Mouse (Mus musculus): ENCODE measurements at regions not wholly inside any gene's neighbourhood (a gene's known extent, or its start where the extent isn't known, plus 50 kb on each side); places are given as distances from the start of the nearest gene placed in this dataset.

DNA sequence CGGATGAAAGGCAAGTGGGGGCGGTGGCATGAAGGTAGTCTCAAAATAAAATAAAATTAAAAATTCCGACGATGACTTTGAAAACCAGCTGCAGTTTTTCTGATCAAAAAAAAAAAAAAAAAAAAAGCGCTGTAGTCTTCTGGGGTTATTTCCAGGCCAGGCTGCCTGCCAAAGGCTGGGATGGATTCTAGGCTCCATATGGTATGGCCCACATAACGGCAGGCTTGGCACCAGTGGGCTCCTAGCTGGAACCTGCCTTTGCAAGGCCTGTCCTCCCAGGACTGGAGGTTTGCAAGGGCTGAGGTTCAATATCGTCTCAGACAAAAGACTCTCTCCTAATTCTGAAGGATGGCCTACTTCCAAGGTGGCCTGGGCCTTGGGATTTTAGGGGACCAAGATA, 280.6 kb upstream of the Tbx3 start:
- DNase-seq (ENCODE audit: low read depth, low spot score), result no peak

DNA sequence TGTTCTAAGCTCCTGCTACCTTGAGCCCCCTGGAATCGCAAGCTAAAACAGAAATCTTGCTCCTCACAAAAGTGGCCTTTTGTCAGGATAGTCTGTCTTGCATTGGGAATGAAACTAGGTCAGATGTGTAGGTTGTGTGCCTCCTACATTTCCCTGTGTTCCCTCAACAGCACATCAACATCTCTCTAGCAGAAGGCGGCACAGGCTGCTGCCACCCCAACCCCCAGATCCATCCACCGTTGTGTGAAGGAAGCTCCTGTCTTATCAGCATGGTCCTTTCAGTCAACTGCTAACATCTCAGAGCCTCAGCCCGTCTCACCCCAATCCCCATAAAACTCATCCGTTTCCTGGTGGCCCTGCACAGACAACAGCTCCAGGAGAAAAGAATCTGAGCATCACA, 272.0 kb upstream of the Tbx3 start:
- DNase-seq (ENCODE audit: low read depth, low spot score), result no peak

DNA sequence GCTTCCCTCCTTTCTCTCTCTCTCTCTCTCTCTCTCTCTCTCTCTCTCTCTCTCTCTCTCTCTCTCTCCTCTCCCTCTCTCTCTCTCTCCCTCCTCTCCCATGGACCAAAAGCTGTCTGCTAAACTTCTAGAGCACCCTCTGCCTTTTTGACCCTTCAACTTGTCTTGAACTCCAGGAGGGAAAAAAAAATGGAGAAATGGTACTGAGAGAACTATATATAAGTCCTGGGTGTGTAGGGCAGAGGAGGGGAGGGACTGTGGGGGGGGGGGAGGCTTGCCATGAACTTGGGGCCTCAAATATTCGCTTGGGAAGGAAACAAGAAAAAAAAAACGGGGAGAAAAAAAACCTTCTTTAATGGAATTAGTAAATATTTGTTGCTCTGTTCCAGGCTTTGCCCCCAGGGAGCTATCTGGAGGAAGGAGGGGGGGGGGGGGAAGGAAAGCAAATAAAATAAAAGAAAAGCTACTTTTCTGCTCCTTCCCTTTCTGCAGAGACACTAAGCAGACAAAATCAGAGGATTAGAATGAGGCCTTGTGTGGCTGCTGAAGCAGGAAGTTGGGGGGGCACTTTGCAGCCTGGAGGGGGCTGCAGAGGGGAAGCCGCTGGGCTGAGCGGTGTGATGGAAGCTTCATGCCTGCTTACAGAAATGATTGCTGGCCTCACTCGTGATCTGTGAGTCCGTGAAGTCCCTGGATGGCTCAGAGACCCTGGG, 270.1 kb upstream of the Tbx3 start:
- no peak for DNase-seq (ENCODE audit: low read depth, low spot score)

DNA sequence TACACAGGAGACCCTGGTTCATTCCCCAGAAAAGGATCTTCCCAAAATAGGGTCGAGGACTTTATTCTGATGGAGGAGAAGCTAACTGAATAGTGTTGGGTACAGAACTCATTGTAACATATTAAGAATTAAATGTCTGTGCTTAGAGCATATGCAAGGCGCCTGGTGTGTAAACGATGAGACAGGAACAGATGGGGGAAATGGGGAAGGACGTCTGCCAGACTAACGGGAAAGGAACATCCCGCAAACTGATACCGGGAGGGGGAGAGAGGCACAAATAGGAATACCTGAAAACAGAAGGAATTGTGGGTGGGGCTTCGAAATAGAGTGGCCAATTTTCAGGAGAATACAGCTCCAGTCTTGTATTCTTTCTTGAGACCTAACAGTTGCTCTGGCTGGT, 268.6 kb upstream of the Tbx3 start:
- no peak for DNase-seq (ENCODE audit: low read depth, low spot score)

DNA sequence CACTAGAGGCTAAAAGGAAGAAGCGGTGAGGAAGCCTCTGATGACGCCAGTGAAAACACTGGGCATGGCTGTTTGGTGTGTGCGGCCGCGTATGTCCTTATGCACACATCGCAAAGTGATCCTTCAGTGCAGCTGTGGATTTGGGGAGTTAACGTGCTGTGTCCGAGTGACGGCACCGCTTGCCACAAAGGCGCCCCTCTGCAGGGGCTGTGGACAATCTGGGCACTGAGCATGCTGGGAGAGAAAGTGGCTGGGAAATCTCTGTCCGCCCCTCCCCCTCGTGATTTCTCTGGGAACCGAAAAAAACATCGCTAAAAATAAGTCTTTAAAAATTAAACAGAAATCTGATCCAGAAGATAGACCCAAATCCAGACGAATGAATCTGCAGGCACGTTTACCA, 267.8 kb upstream of the Tbx3 start:
- no peak for DNase-seq (ENCODE audit: low read depth, low spot score)

DNA sequence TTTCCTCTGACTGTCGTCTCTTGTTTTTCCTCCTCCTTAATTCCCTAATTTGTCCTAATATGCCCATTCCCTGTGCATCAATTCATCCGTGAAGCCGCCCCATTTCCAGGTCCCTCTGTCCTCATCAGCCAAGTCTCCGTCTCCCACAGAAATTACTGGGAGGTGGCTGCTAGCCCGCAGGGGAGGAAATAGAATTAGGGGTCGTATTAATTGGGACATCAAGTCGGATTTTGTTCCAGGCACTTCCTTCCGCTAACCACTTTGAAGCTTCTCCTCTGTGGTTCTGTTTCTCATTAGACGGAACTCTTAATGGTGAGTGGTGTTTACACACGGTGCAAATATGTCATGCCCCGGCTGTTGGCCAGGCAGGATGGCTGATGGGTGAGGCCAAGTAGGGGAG, 259.5 kb upstream of the Tbx3 start:
- no peak for DNase-seq (ENCODE audit: low read depth, low spot score)

DNA sequence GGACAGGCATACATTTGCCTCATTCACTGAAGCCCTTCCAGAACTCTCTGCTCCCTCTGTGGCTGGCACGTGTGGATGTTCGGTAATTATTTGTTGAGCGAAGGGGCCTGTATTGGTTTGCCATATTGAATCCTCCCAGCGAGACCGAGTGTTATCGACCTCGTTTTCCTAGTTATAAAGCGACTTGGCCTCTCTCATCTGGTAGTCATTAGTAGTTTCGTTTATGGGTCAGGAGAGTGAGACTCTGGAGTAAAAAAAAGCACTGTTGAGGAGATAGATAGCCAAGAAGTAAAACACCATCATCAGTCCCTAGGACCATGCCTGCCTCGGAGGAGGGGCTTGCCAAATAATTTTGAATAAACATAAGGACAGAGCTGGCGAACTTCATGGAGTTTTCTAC, 254.6 kb upstream of the Tbx3 start:
- DNase-seq (ENCODE audit: low read depth, low spot score), result no peak

DNA sequence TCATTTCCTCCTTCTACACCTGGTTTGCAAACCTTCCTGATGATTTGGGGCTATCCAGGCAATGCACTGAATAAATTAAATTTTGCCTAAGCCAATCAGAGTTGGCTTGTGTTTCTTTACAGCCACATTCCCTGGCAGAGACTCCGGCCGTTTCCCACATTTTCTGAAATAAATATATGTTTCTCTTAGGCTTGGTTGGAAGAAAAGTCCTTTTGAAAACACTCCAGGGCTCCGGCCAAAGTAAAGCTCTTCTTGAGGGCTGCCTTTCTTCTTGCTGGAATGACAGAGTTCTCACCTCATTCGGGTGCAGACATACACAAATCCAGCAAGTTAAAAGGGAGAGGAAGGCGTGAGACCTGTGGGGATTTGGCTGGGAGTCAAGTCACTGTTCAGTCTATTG, 252.0 kb upstream of the Tbx3 start:
- DNase-seq (ENCODE audit: low read depth, low spot score), result no peak

DNA sequence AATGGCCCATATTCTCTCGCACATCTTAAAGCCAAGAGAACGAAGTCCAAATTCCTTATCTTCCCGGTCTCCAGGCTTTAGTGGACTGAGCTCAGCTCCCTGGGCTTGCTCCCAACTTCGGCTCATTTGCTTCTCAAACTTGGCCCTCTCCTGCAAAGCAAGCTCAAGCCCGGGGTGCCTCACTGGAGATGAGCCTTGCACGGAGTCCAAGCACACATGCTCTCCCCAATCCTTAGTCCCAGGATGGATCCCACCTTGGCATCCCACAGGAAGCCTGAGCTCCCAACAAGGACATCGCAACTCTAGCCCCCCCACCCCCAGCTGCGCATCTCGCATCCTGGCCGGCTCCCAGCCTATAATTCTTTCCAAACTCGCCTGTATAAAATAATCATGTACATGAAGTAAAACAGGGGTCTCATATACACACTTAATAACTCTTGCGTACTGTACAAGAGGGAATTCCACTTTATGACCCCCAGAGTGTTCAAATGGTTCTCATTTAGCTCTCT, 242.9 kb upstream of the Tbx3 start:
- no peak for DNase-seq (ENCODE audit: low read depth, low spot score)

DNA sequence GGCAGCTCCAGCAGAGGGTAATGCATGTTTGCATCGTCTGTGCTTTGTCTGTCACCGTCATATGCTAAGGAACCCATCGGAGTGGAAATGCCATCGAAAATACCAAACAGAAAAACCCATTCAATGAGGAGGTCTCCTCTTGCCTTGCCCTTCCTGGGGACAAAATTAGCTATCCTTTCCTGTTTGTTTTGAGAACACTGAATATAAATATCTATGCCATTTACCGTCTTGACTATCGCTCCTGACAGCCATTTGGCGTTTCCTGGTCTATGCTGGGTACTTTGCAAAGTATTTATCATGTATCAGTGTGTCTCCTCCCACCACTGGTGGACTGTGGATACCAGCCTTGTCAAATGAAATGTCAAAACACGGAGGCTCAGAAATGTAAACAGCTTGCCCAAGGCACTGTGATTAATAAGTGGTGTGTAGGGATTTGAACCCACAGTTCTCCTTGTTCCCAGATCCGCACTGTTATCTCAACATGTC, 239.2 kb upstream of the Tbx3 start:
- DNase-seq (ENCODE audit: low read depth, low spot score), result no peak

DNA sequence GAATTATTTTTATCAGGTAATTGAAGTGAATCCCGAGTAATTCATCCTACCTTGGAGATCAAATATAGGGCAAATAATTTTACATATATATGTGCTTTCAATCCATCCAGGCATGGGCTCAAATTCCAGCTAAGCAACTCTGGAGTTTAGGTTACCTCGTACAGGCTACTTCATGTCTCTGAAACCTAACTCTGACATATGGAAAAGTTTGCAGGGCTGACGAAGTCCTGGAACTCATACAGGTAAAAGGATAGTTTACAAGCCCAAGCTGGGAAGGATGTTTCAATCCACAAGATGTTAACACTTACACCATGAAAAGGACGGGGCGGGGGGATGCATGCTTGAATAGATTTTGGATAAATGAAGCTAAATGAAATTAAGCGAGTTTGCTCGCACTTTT, 235.9 kb upstream of the Tbx3 start:
- DNase-seq (ENCODE audit: low read depth, low spot score), result no peak

DNA sequence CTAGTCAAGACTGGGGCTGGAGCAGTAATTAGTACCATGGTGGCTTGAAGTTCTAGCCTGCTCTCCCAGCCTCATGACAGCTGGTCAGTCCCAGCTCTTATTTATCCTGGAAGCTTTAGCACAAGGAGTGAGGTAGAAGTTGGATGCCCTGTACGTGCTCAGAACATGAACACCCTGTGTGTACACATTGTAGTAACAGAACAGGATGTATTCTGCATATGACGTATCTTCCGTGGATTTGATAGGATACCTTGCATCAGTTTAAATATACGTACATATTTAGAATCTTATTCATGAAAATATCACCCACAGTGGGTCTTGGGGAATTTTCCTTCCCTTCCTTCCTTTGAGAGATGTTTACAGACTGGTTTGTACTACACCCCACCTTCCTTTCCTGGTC, 222.0 kb upstream of the Tbx3 start:
- no peak for DNase-seq (ENCODE audit: low read depth, low spot score)

DNA sequence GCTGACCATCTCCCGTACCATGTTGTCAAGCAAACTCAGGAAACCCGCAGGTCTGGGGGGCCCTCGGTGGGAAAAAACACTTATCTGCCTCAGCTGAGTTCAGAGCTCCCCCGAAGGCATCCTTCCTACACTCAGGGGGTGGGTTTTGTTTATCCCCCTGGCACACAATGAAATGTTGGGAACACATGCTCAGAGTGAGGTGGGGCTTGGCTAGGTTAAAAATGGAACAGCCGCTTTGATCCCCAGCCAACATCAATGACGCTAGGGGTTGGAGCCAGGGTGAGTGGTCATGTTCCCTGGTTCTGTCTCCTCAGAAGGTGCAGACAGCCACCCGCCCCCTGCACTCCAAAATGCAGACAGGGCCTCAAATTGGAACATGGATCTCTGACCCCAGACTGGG, 221.3 kb upstream of the Tbx3 start:
- no peak for DNase-seq (ENCODE audit: low read depth, low spot score)

DNA sequence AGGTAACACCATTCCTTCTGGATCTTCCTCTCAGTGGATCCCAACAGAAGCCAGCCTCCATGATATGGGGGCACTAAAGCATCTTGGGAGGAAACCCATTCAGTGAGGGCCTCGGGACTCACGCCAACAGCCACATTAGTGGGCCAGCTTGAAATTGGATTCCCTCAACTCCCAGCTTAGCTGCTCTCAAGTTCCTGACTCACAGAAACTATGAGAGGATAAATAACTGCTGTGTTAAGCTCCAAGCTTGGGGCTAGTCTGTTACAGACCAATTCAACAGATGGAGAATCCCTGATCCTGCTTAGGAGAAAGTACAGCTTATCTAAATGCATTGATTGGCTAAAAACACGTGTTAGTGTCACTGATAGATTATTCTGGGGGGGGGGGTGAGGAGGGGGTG, 210.7 kb upstream of the Tbx3 start:
- DNase-seq (ENCODE audit: low read depth, low spot score), result no peak

DNA sequence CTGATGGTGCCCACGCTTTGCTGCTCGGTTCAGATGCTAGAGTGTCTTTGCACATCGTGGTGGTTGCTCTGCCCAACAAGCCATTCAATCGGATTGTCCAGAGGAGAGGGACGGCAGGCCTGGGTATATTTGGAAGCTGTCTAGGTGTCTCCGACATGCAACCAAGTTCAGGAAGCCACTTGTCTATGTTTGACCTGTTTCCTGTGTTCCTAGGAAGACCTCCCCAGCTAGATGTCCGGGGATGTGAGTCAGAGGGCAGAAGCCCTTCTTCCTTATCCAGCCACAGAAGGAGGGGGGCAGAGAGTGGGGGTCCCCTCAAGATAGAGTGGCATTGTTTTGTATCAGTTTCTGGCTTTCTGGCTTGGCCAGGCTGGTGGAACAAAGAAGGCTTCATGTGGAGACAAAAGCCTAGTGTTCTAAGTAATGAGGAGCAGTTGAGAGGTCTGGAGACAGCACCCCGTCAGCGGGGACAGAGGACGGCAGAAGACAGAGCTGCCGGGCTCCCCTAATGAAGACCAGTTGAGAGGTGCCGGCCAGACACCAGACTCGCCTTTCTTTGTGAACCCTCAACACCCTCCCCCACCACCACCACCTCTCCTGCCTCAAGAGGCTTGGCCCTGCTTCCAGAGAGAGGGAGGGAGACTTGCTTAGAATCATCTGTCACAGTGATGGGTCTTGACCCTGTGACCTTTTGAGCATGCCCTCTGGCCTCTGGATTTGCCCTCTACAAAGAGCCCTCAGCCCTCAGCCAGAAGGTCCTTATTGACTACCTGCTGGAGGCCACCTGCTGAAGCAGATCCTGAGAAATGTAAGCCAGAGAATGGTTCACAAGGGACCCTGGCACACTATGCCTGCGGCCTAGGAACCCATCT, 207.6 kb upstream of the Tbx3 start:
- DNase-seq (ENCODE audit: low read depth, low spot score), result no peak

DNA sequence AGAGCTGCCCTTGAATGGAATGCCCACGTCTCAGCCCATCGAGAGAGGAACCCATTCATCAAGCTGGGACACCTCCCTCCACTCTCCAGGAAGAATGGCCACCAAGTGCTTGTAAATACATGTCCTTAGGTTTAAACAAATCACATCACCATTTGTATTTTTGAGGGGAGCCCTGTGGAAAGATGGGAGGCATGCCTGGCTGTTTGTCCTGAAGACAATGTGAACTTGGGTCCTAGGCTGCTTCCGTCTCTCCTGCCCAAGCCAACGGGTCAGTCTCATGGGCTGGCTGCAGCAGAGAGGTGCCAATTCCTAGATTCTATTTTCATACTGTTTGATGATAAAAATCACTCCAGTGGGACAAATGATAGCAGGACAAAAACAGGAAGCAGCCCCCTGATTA, 205.9 kb upstream of the Tbx3 start:
- DNase-seq (ENCODE audit: low read depth, low spot score), result no peak

DNA sequence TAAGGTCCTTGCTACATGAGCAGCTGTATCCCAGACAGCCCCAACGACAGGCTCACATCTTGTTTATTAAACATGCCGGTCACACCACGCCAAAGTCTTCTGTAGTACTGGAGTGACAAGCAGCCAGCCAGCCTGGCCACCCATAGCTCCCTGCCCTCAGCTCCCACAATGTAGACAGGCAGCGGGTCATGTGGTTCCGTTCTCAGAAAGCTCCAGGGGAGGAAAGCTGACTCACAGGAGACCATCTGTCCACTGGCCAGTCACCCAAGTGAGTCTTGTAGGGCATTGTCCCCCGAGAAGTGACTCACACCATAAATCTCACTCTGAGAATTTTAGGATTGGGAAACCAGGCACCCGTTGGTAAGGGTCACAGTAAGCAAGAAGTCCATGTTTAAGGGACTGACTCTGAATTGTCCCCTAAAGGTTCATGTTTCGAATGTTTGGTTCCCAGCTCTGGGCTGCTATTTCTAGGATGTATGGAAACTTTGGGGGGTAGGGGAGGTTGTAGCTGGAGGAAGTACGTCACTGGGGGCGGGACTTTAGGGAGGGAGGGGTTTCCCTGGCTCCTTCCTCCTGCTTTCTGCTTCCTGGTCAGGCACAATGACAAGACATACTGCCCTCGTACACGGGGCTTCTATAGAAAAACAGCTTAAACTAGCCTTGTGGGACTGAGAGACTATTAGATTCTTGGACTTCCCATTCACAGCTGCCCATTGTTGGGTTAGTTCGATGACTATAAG, 203.0 kb upstream of the Tbx3 start:
- no peak for DNase-seq (ENCODE audit: low read depth, low spot score)

DNA sequence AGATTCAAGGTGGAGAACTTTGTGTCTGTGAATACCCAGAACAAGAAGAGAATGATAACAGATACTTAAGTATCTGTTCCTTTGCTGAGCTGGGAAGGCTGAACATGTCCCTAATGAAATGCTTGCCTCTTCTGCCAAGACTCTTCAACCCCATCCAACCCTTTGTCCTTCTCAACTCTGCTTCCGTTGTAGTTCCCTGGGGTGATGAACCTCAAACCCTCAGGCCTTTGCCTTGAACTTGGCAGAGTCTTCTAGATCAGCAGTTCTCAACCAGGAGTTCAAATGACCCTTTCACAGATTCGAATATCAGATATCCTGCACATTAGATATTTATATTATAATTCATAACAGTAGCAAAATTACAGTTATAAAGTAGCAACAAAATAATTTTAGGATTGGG, 192.5 kb upstream of the Tbx3 start:
- no peak for DNase-seq (ENCODE audit: low read depth, low spot score)

DNA sequence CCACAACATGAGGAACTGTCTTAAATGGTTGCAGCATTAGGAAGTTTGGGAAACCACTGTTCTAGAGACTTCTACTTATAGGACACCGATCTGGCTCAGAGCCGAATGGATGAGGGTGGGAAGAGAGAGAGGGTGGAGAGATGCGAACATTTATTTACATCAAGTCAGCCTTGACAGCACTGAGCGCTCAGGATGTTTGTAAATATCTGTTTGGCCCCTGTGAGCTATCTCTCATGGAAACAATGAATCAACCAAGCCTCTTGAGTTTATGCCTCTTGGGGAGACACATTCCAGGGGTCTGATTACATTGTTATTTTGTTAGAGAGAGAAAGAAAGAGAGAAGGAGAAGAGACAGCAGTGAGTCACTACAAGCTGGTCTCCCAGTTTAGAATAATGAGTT, 192.1 kb upstream of the Tbx3 start:
- no peak for DNase-seq (ENCODE audit: low read depth, low spot score)

DNA sequence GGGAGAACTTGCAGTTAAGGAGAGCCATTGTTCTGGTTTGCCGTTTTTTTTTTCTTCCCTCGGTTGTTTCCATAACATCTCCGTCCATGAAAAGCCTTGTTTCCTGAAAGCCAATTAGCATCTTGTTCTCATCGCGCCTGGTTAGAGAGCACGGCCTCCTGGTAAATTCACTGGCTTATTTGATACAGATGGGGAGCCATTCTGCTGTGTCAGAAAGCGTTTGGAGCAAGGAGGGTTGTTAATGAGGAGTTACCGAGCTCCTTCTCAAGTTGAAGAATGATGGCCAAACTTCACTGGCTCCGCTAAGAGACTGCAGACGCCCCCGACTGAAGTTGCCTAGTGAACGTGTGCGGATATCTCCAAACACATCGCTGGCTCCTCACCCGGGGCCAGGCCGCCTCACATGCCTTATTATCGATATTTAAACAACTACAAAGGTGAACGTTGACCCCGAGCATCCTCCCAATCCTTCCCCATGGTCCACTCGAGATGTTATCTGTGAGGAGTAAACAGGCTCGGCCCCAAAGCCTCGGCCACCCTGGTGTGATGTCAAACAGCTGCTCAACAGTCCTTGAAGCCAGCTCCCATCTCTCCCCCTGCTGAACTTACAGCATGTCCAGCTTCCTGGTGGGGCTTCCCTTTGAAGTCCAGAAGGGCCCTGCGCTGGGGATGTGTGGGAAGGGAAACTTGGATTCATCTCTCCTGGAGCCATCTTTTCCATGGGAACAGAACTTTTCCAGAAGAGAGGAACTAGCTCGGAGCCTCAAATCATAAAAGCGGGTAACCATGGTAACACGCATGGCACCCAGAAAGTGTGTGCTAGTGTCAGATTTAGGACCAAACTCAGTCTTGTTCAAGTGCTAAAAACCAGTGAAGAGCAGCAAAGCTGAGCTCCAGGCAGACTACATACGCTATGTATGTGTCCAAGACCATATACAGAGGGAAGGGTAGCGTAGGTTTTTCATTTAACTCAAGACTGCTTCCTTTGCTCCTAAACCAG, 190.0 kb upstream of the Tbx3 start:
- no peak for DNase-seq (ENCODE audit: low read depth, low spot score)

DNA sequence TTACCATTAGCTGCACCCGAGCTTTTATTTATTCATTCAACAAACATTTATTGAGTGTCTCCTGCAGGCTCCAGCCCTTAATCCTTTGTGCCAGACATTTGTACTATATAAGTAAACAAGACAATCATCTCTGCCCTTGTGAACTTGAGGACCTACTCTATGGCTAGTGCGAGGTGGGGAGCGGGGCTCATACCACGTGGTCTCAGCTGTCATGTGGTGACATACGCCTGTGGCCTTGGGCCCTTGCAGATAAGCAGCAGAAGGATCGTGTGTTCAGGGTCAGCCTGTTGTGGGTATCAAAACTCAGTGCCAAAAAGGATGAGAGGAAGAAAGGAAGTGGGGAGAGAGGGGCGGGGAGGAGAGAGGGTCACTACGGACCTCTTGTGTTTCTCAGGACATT, 186.8 kb upstream of the Tbx3 start:
- DNase-seq (ENCODE audit: low read depth, low spot score), result no peak

All from A20 (cell line).